Mouse (Mus musculus) T-helper 2 cell (primary cell): ENCODE measurements at regions not wholly inside any gene's neighbourhood (a gene's known extent, or its start where the extent isn't known, plus 50 kb on each side); places are given as distances from the start of the nearest gene placed in this dataset.

Experiments
- in situ Hi-C: fragments of 300-600 bp; cut with MboI, MseI; formaldehyde crosslinking; loops from one replicate; pipeline ENCODE4 v1.15.1; 2025; ENCODE audit warnings: high pct_unique_total_duplicates

DNA sequence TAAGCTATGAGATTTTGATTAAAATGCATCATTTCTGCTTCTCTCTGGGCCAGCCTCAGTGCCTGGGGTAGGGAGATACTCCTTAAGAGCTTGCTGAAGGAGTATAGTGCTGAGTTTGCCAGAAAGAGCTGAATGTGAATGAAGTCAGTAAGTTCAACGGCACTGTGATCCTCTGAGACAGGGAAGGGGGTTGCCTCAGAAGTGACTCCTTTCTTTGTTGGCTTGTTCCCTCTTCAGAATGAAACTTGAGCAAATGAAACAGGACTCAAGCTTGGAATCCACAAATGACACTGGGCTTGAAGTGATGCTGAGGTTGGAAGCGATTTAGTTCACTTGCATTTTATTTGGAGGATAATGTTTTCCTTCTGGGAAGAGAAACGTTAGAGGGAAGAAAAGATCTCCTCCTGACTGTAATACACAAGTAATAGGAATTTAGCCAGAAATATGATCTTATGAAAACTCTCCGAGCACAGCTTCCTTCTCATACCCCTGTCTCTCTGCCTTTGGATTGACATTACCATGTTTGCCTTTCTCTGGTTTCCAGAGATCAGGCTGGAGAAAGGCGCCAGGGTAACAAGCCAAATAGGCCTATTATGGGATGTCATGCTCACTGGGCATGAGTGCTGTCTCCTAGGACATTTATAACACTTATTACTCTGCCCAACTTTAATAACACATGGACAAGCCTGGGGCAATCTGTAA lies 77.0 kb upstream of the Ubash3b start:
- in situ Hi-C loops, result loop anchor here (25.0 kb wide), 1 partner anchor 474 kb away; no protein-coding TSS in a partner anchor

GRCm38 (mm10) chr9:41237265-41237664 lies 75.8 kb upstream of the Ubash3b start:
- in situ Hi-C loops, result loop anchor here (25.0 kb wide), 1 partner anchor 475 kb away; no protein-coding TSS in a partner anchor

DNA sequence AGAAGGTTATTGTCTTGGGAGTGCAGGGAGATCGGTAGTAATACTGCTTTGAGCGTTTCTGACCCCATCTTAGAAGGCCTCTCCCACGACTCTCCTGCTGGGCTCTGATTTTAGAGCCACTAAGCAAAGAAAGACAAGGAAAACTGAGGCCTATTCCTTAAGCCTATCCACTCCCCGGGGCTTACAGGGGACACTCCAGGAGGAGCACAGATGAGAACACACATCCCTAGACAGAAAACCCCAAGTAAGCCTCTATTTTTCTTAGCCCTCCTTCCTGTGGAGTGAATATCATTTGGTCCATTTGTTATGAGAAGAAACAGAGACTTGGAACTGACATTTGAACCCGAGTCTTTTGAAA lies 67.7 kb upstream of the Ubash3b start:
- in situ Hi-C loops, result loop anchor here (5.0 to 25.0 kb wide), 3 partner anchors 233 to 723 kb away; no protein-coding TSS in a partner anchor

DNA sequence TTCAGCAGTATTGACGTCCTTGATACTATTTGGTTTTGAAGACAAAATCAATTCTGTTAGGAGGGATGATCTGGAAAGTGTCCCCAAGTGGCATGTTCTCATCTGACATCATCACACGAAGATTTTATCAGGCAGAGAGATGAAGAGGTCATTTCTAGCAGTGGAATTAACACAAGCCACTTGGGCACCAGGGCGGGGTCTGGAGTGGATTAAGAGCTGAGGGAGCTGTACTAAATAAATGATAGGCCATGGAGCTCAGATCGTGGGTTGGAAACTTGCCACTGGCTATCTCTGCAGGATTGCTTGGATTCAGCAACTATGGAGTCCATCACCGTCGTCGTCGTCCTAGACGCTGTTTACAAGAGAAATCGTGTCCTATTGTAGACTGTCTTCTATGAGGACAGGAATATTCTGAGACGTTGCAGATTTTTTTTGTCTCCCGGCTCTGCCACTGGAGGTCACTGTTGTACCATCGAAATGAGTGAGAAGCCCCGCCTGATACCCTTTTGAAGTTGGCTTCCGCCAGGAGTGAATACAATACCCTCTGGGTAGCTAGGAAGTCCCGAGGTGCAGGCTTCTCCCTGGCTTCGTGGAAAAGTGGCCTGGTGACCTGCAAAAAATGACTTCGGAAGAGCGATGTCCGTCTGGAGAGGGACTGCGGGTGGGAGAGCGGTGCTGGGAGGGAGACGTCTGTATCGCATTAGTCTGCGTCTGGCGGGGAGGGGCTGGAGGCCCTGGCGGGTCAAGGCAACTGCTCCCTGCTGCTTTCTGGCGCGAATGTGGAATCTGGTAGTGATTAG lies 67.1 kb upstream of the Ubash3b start:
- in situ Hi-C loops, result loop anchor here (5.0 to 25.0 kb wide), 3 partner anchors 234 to 724 kb away; no protein-coding TSS in a partner anchor

DNA sequence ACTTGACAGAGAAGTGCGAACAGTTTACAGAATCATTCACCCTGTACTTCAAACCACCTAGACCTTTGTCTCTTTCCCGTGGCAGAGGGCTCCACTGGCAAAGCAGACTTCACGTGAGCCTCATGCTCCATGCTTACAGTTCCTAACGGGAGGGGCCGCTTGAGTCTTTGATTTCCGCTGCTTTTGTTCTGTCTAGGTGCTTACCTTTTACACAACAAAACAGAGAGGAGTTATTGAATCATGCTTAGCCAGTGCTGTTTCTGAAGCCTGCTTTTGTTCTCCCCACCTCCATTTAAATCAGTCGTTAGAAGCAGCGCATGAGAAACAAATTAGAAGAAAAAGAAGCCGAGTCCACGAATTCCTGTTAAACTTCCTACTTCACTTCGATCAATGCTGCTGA lies 61.9 kb upstream of the Ubash3b start:
- in situ Hi-C loops, result loop anchor here (25.0 kb wide), 1 partner anchor 1289 kb away; the partner anchor contains the start of gene Tbcel

- in situ Hi-C loops, result loop anchor here (25.0 kb wide), 1 partner anchor 1290 kb away; the partner anchor contains the start of gene Tbcel
Measured at GRCm38 (mm10) chr9:41222346-41223015, 61.0 kb upstream of the Ubash3b start.

- in situ Hi-C loops, result loop anchor here (25.0 kb wide), 1 partner anchor 1291 kb away; the partner anchor contains the start of gene Tbcel
Measured at GRCm38 (mm10) chr9:41221110-41221790, 59.8 kb upstream of the Ubash3b start.

- in situ Hi-C loops, result loop anchor here (25.0 kb wide), 1 partner anchor 1292 kb away; the partner anchor contains the start of gene Tbcel
Measured at GRCm38 (mm10) chr9:41220105-41220669, 58.7 kb upstream of the Ubash3b start.

- in situ Hi-C loops, result loop anchor here (25.0 kb wide), 1 partner anchor 1294 kb away; the partner anchor contains the start of gene Tbcel
Measured at GRCm38 (mm10) chr9:41218702-41219101, 57.2 kb upstream of the Ubash3b start.

- in situ Hi-C loops, result loop anchor here (25.0 kb wide), 1 partner anchor 1296 kb away; the partner anchor contains the start of gene Tbcel
Measured at GRCm38 (mm10) chr9:41216248-41216647, 54.8 kb upstream of the Ubash3b start.

DNA sequence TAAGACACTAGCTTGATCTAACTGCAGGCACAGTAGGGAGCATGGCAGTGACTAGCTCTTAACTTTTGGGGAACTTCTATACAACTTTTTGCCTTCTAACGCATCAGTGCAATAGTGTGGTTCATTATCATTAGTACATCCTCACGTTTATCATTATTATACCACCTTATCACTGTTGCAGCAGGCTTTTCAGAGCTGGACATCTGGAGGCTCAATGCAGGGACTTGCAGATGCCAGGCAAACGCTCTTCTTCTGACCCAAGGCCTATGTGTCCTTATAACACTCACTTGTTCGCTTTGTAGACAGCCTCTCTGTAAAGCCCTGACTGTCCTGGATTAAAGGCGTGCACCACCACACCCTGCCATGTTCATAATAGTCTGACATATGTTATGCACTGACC lies 53.5 kb upstream of the Ubash3b start:
- in situ Hi-C loops, result loop anchor here (25.0 kb wide), 1 partner anchor 1297 kb away; the partner anchor contains the start of gene Tbcel

GRCm38 (mm10) chr9:41212943-41213529 lies 51.5 kb upstream of the Ubash3b start:
- in situ Hi-C loops, result loop anchor here (25.0 kb wide), 1 partner anchor 1299 kb away; the partner anchor contains the start of gene Tbcel

DNA sequence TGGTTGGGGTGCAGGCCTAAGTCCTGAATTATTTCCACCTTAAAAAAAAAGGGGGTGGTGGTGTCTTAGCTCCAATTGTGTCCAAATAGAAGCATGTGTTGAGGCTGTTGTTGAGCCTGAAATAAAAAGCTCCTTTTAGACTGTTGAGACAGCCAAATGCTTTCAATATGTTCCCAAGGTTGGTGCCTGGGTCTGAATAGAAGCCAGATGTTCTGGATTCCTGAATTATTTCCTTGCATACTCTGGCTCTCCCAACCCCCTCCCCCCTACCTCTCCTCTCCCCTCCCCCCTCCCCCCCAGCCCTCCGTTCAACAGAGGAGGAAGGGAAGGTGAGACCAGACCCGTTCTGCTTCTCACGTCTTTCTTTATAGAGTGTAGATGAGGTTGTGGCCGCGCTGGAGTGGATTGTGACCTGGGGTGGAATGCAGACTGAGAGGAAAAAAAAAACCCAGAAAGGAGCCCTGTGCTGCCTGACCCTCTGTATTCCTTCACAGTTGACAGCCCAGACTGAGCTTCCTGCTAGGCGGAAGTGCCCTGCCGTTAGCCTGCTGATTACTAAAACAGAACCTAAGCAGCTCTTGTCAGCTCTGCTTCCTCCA lies 50.9 kb upstream of the Ubash3b start:
- in situ Hi-C loops, result loop anchor here (25.0 kb wide), 1 partner anchor 1300 kb away; the partner anchor contains the start of gene Tbcel

DNA sequence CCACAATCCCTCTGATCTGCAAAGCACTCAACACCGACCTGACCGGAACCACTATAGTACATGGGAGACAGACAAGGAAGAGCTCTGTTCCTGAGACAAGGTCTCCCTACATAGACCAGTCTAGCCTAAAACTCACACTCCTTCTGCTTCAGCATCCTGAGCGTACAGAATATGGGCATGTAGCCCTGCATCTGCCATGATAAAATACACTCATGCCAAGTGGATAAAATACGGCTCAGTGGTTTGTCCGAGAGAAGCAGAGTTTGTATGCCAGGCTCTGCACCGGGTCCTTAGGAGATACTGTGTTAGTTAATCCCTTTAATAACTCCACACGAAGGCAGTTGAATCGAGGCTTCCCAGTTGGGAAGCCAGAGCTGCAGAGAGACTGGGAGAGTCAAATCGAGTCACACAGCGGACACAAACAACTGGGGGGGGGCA lies 50.4 kb upstream of the Ubash3b start:
- in situ Hi-C loops, result loop anchor here (25.0 kb wide), 1 partner anchor 1300 kb away; the partner anchor contains the start of gene Tbcel
